Mouse (Mus musculus): Measurements from ENCODE around the gene Tas2r103. TPM values are rescaled to one million over a fixed set of nuclear protein-coding genes. Genes with fewer than 3 reads are reported as not detected.

Gene Tas2r103
- total RNA-seq (2021) = not detected
- long read RNA-seq, experiment 1 = 0 reads
- long read RNA-seq, experiment 2 = 0 reads

- DNase-seq (ENCODE audit: low spot score) = no peak
Observed at GRCm38 (mm10) chr6:133037001-133037400, at the start of gene Tas2r103. TSS of gene Tas2r103 (minus strand) at chr6:133037101.

- no peak for DNase-seq (ENCODE audit: low spot score)
Observed at GRCm38 (mm10) chr6:133055716-133056115, 18.8 kb upstream of the Tas2r103 start, which contains the start of gene Tas2r140. TSS of gene Tas2r140 (minus strand) at chr6:133055816.

Other genes with a start within 250 kb of the Tas2r103 start
- not detected for gene Tas2r117, start 234.3 kb downstream of the Tas2r103 start, total RNA-seq (2021)
- not detected for gene Tas2r123, start 190.0 kb downstream of the Tas2r103 start, total RNA-seq (2021)
- gene Tas2r116, start 181.7 kb downstream of the Tas2r103 start, total RNA-seq (2021) = not detected
- not detected for gene Tas2r110, start 169.1 kb downstream of the Tas2r103 start, total RNA-seq (2021)
- gene Tas2r113, start 144.1 kb downstream of the Tas2r103 start, total RNA-seq (2021) = not detected
- gene Tas2r125, start 127.5 kb downstream of the Tas2r103 start, total RNA-seq (2021) = not detected
- not detected for gene Tas2r129, start 86.0 kb downstream of the Tas2r103 start, total RNA-seq (2021)
- gene Tas2r131, start 79.2 kb downstream of the Tas2r103 start, total RNA-seq (2021) = not detected
- gene Tas2r109, start 56.1 kb downstream of the Tas2r103 start, total RNA-seq (2021) = not detected
- gene Tas2r140, start 18.7 kb upstream of the Tas2r103 start, total RNA-seq (2021) = not detected
- gene Smim10l1, start 67.8 kb upstream of the Tas2r103 start, total RNA-seq (2021) = 100 to 1,000 TPM; 137 to 139 TPM